Mouse (Mus musculus) spleen, postnatal 36 days (tissue): Measurements from ENCODE around the gene Aph1a.
"Not testable (repeated sequence)": the region's sequence is repeated elsewhere in the genome, so short reads cannot be mapped to it uniquely, and the experiment has no call there.

Source experiments
- DNase-seq, 2 experiments: peaks; one replicate each; pipeline ENCODE4 v3.0.0; 2022; ENCODE audit warnings: low spot score in 2 of 2, mixed read lengths in 1 of 2

The Aph1a gene

DNA sequence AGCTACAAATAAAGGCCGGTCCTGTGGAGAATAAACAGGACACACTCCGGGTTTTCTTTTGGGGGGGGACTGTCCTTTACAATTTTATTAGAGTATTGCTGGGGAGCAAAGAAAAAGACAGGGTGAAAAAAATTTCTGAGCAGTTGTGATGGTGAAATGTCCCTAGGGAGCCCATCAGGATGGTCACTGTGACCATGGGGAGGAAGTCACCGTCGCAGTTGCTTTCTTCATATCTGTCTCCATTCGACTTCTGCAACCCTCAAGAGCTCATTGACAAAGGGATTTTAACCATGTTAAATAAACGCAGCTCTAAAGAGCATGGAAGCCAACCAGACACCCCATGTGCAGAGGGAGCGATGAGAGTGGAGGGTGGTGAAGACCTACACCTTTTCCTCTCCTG, 23.0 kb downstream of the Aph1a start:
- no peak for DNase-seq

DNA sequence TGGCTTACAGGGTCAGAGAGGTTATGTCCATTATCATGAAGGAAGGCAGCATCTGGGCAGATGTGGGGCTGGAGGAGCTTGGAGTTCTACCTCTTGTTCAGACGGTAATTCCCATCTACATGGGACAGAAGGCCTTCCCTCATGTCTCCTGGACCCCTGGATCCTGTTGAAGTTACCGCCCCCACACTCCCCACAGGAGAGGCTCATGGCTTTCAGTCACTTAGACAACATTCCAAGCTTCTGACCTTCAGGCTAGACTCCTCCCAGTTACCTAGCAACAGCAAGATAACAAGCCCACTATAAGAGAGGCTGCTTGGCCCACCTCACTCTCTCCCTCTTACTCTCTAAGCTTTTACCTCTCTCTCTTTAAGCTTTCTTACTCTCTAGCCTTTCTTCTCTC, 26.8 kb downstream of the Aph1a start:
- DNase-seq, result not testable (repeated sequence)

DNA sequence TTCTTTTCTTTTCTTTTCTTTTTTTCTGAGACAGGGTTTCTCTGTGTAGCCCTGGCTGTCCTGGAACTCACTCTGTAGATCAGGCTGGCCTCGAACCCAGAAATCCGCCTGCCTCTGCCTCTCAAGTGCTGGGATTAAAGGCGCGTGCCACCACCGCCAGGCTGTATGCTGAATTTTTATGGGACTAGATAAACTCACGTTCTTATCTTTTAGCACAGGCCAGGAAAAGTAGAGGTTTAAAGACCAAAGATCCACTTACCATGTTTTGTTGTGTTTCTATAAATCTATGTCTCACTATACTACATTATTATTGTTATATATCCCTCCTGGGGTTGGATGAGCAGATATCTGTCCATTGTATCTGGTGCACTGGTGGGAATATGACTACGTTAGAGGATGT, 29.7 kb downstream of the Aph1a start:
- not testable (repeated sequence) for DNase-seq

- no peak for DNase-seq
Observed at GRCm38 (mm10) chr3:95924185-95924584, 30.4 kb downstream of the Aph1a start.

DNA sequence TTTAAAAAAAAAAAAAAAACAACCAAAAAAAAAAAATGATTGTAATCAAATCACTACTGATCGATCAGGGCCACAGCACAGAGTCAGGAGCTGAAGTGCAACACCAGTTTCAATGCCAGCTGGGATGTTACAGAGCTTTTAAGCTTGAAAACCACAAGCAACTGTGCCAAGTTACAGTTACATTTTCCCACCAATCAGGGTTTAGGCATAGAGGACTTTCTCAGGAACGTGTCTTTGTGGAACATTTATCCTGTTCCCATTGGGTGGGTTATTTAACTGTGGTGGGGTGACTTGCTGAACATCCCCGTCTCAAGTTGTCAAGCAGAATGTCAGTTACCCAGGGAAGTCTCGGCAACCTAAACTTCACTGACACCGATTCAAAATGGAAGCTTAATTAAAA, 31.3 kb downstream of the Aph1a start:
- DNase-seq, result no peak

DNA sequence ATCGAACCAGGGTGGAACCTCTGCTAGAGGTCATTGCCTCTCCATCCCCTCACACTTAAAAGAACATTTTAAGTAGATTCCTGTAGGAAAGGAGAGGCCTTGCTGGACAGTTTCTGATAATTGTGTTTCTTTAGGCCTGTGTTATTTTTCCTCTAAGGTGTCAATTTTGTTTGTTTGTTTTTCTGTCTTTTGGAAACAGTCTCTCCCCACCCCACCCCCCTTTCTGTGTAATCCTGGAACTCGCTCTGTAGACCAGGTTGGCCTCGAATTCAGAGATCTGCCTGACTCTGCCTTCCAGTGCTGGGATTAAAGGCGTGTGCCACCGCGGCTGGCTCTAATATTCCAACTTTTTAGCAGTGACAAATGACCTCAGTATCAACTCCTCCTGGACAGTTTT, 34.5 kb downstream of the Aph1a start:
- no peak for DNase-seq

GRCm38 (mm10) chr3:95928658-95929503, 35.1 kb downstream of the Aph1a start, which contains the start of gene Anp32e:
TSS of gene Anp32e (plus strand) at chr3:95929246.
- DNase-seq, result peak; percentile 98

GRCm38 (mm10) chr3:95929581-95930470, 36.1 kb downstream of the Aph1a start:
- DNase-seq, result peak; percentile 38 to 44

DNA sequence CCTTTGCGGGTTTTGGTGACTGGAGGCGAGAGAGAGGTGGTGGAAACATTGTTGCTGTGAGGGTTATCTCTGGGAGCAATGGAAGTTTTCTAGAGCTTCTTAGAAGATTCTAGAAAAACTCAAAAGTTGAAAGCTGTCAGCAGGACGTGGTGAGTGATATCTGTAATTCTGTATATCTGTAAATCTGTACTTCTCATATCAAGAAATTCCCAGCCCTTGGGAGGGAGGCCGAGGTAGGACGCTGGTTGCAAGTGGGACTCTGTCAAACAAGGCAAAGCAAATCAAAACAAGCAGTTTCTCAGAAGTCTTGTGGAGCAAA, 36.7 kb downstream of the Aph1a start:
- no peak for DNase-seq

DNA sequence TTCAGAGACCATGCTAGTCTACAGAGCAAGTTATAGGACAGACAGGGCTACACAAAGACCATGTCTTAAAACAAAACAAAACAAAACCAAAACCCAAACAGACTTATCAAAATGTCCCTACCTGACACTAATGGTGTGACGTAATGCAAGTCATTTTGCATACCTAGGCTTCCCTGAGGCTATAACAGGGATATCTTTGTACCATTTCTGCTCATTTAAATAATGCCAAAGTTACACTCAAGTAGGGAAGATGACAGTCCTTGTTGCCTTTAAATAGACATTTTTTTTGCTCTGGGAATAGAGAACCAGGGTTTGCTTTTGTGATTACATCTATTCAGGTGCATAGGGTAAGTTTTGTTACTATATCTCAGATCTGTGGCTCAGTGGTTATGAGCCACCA, 37.7 kb downstream of the Aph1a start:
- DNase-seq, result no peak

DNA sequence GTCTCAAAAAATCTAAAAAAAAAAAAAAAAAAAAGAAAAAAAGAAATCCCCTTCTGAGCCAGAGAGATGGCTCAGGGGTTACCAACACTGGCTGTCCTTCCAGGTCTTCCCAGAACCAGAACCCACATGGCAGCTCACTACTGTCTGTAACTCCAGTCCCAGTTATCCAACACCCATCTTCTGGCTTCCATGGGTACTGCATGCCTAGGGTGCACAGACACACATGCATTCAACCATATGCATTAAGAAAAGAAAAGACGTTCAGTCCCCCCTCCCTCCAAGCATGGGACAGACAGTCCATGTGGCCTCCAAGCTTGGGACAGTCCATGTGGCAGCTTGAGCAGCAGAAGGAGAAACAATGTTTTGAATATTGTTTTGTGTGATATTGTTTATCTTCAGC, 38.4 kb downstream of the Aph1a start:
- DNase-seq, result no peak

DNA sequence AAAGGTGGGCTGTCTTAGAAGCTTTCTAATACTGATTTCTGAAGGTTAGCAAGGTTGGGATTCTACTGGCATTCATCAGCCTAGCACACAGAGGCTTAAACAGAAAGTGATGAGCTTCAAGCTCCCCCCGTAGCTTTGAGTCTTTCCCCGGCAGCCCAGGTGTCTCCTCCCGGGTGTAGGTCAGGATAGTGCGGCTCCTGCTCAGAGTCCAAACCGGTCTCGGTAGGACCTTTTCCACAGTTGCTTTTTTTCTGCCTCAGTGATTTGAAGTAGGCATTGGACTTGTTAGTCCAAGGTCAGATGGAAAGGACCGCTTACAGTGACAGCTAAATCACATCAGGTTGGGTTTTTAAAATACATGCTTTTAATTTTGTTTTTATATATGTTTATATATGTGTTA, 38.8 kb downstream of the Aph1a start:
- no peak for DNase-seq

- DNase-seq, result no peak
Observed at GRCm38 (mm10) chr3:95933111-95933750, 39.5 kb downstream of the Aph1a start.

- no peak for DNase-seq
Observed at GRCm38 (mm10) chr3:95934448-95934847, 40.7 kb downstream of the Aph1a start.

- DNase-seq, result no peak
Observed at GRCm38 (mm10) chr3:95938217-95938616, 44.4 kb downstream of the Aph1a start.

DNA sequence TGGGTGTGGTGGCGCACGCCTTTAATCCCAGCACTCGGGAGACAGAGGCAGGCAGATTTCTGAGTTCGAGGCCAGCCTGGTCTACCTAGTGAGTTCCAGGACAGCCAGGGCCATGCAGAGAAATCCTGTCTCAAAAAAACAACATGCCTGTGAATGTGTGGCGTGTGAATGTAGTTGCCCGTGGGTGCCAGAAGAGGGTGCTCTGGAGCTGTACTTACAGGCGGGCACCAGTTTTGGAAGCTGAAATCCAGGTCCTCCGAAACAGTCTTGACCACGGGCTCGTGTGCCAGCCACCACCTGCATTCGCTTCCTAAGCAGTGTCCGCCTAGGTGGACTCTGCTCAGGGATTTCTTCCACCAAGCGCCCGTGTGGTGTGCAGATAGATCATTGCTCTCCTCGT, 45.1 kb downstream of the Aph1a start:
- no peak for DNase-seq

DNA sequence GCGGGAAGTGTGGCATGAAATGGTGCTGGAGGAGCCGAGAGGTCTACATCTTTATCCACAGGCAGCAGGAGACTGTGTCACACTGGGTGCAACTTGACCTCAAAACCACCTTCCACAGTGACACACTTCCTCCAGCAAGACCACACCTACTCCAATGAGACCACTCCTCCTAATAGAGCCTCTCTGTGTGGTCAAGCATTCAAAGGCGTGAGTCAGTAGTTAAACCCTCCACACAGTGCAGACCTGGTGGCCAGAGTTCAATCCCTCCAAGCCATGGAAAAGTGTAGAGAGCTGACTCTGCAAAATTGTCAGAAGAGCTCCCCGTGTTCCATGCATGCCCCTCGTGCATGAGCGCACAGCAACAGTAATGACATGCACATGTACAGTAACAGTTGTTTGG, 49.0 kb downstream of the Aph1a start:
- no peak for DNase-seq

DNA sequence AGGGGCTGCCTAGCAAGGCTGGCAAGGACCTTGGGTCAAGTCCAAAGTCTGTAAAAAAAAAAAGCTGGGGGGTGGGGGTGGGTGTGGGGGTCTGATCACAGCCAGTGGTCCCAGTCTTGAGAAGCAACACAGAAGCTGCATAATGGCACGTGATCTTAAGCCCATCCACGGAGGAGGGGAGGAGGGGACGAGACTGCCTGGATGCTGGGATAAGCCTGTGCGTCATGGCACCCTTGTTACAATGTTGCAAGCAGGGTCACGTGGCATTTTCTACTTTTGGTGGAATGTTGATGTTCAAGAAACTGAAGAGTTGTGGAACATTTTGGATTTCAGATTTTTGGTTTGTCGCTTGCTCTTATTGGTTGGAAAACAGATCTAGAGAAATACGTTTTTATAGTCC, 49.5 kb downstream of the Aph1a start:
- no peak for DNase-seq

DNA sequence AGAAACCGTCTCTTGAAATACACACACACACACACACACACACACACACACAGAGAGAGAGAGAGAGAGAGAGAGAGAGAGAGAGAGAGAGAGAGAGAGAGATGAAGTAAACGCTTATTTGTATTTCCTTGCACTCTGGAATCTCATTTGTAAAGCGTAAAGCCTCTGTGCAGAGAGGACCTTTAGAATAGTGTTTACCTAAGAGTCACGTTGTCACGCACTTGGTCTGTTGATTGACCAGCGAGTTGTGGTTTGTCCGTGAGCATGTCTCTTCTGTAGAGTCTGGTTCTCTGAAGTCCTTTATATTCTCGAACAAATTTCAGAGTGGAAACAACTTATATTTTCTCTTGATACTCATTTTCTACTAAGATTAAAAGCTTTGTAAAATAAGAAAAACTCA, 51.0 kb downstream of the Aph1a start:
- DNase-seq, result no peak

DNA sequence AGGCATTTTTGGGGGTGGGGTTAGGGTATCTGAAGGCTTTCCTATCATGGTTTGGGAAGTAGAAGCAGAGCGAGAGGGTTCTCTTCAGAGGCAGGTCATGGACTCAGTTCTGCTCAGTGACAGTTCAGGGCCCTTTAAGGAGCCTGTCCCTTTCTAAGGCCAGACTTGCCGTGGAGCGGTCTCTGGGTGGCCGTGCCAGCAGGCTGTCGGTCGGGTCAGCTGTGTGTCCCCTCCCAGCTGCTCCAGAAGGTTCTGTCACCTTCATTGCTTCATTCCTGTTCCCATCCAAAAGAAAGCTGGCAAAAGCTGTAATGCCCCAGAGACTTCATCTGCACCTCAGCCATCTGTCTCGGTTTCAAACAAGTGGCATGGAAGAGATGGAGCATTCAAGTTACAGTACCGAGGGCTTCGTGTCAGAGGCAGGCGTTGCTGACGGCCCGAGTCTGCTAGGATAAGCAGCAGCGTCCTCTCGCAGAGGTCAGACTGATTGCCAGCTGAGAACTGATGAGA, 52.0 kb downstream of the Aph1a start:
- DNase-seq, result no peak
